Mouse (Mus musculus): ENCODE data around the gene Gtsf1l. TPM values are rescaled to one million over a fixed set of nuclear protein-coding genes. Genes with fewer than 3 reads are reported as not detected.

The Gtsf1l gene
- 0.16 TPM in 1 of 2 replicates, not detected in the other for polyA plus RNA-seq (2015; fragmentation: Nextera tagmentation; extraction: Ambion mirVana)

- no peaks in the 10 kb centered on the region for H3K4me1 ChIP-seq (replicated peaks; ENCODE audit: control insufficient read depth, insufficient read depth)
- DNase-seq (ENCODE audit: low spot score): no peak
- TF ChIP-seq EP300 (optimal IDR thresholded peaks at IDR 0.05) (no peak), CTCF (IDR thresholded peaks at IDR 0.05; ENCODE audit: low read depth) (no peak)
- no peaks in the 10 kb centered on the region for H3K36me3 ChIP-seq (ENCODE audit: control insufficient read depth, insufficient read depth, low read length)
- no peak for ATAC-seq (ENCODE audit: low FRiP score, low TSS enrichment)
- WGBS: 86% methylated on average over 9 of the region's 9 CpGs
- no peak within 1 kb of the TSS for H3K4me3 ChIP-seq (ENCODE audit: low read depth, low read length)
- no peak within 1 kb of the TSS for H3K9ac ChIP-seq (ENCODE audit: low read length)
- no peak within 1 kb of the TSS for H3K27ac ChIP-seq (replicated peaks)
- H3K9me3 ChIP-seq (ENCODE audit: control insufficient read depth, low read length): no peaks in the 10 kb centered on the region
- H3K4me2 ChIP-seq (replicated peaks; ENCODE audit: low read depth): no peak within 1 kb of the TSS
- no peaks in the 10 kb centered on the region for H3K27me3 ChIP-seq (ENCODE audit: control insufficient read depth, insufficient read depth, low read length)
Observed at GRCm38 (mm10) chr2:163087728-163088127, at the start of gene Gtsf1l. TSS of gene Gtsf1l (minus strand) at chr2:163087855.

GRCm38 (mm10) chr2:163136996-163137395 lies 49.3 kb upstream of the Gtsf1l start:
- H3K9ac ChIP-seq (ENCODE audit: low read length): no peak overlapping the region
- no peak overlapping the region for H3K4me3 ChIP-seq (ENCODE audit: low read depth, low read length)
- no peak for DNase-seq (ENCODE audit: low spot score)
- H3K9me3 ChIP-seq (ENCODE audit: control insufficient read depth, low read length): no peaks in the 10 kb centered on the region
- ATAC-seq (ENCODE audit: low FRiP score, low TSS enrichment): no peak
- no peak overlapping the region for H3K27ac ChIP-seq (replicated peaks)
- TF ChIP-seq CTCF (IDR thresholded peaks at IDR 0.05; ENCODE audit: low read depth) (no peak), EP300 (optimal IDR thresholded peaks at IDR 0.05) (no peak)
- H3K4me2 ChIP-seq (replicated peaks; ENCODE audit: low read depth): no peak overlapping the region
- H3K27me3 ChIP-seq (ENCODE audit: control insufficient read depth, insufficient read depth, low read length): no peaks in the 10 kb centered on the region
- no peaks in the 10 kb centered on the region for H3K36me3 ChIP-seq (ENCODE audit: control insufficient read depth, insufficient read depth, low read length)
- no peaks in the 10 kb centered on the region for H3K4me1 ChIP-seq (replicated peaks; ENCODE audit: control insufficient read depth, insufficient read depth)

- Histone ChIP-seq H3K4me2 (replicated peaks; ENCODE audit: low read depth) (no peak overlapping the region), H3K4me3 (ENCODE audit: low read depth, low read length) (no peak overlapping the region), H3K36me3 (ENCODE audit: control insufficient read depth, insufficient read depth, low read length) (no peaks in the 10 kb centered on the region), H3K27me3 (ENCODE audit: control insufficient read depth, insufficient read depth, low read length) (no peaks in the 10 kb centered on the region), H3K4me1 (replicated peaks; ENCODE audit: control insufficient read depth, insufficient read depth) (no peaks in the 10 kb centered on the region), H3K9me3 (ENCODE audit: control insufficient read depth, low read length) (no peaks in the 10 kb centered on the region), H3K27ac (replicated peaks) (no peak overlapping the region), H3K9ac (ENCODE audit: low read length) (no peak overlapping the region)
- ATAC-seq (ENCODE audit: low FRiP score, low TSS enrichment) (no peak), DNase-seq (ENCODE audit: low spot score) (no peak)
- 72% methylated on average over 6 of the region's 6 CpGs for WGBS
- no peak for TF ChIP-seq CTCF (IDR thresholded peaks at IDR 0.05; ENCODE audit: low read depth)
- no peak for TF ChIP-seq EP300 (optimal IDR thresholded peaks at IDR 0.05)
Observed at GRCm38 (mm10) chr2:163135931-163136330, 48.3 kb upstream of the Gtsf1l start.

GRCm38 (mm10) chr2:163132314-163132713 lies 44.7 kb upstream of the Gtsf1l start:
- Histone ChIP-seq H3K4me3 (ENCODE audit: low read depth, low read length) (no peak overlapping the region), H3K27me3 (ENCODE audit: control insufficient read depth, insufficient read depth, low read length) (no peaks in the 10 kb centered on the region), H3K9me3 (ENCODE audit: control insufficient read depth, low read length) (no peaks in the 10 kb centered on the region), H3K4me1 (replicated peaks; ENCODE audit: control insufficient read depth, insufficient read depth) (no peaks in the 10 kb centered on the region), H3K27ac (replicated peaks) (no peak overlapping the region), H3K9ac (ENCODE audit: low read length) (no peak overlapping the region), H3K4me2 (replicated peaks; ENCODE audit: low read depth) (no peak overlapping the region), H3K36me3 (ENCODE audit: control insufficient read depth, insufficient read depth, low read length) (no peaks in the 10 kb centered on the region)
- ATAC-seq (ENCODE audit: low FRiP score, low TSS enrichment): no peak
- TF ChIP-seq CTCF (IDR thresholded peaks at IDR 0.05; ENCODE audit: low read depth): no peak
- TF ChIP-seq EP300 (optimal IDR thresholded peaks at IDR 0.05): no peak
- DNase-seq (ENCODE audit: low spot score): no peak
- 82% methylated on average over 5 of the region's 5 CpGs for WGBS

DNA sequence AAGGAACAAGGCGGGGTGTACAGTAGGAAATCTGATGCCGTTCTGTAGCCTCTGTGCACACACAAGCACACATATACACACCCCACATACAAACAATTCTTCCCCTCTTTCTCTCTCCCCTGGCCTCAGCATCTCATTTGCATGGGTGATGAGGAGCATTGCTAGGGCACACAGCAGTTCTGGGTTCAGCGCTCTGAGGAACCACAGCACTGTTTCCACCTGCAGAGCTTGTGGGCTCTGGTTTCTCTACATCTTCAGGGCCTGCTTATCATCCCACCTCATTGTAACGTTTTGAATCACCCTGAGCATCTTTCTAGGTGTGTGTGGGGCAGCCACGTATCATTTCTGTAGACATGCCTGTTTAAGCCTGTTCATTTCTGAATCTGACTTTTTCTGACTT lies 43.2 kb upstream of the Gtsf1l start:
- no peak overlapping the region for H3K27ac ChIP-seq (replicated peaks)
- no peaks in the 10 kb centered on the region for H3K36me3 ChIP-seq (ENCODE audit: control insufficient read depth, insufficient read depth, low read length)
- TF ChIP-seq CTCF (IDR thresholded peaks at IDR 0.05; ENCODE audit: low read depth) (no peak), EP300 (optimal IDR thresholded peaks at IDR 0.05) (no peak)
- H3K4me3 ChIP-seq (ENCODE audit: low read depth, low read length): no peak overlapping the region
- H3K9ac ChIP-seq (ENCODE audit: low read length): no peak overlapping the region
- DNase-seq (ENCODE audit: low spot score) (no peak), ATAC-seq (ENCODE audit: low FRiP score, low TSS enrichment) (no peak)
- no peaks in the 10 kb centered on the region for H3K4me1 ChIP-seq (replicated peaks; ENCODE audit: control insufficient read depth, insufficient read depth)
- no peaks in the 10 kb centered on the region for H3K9me3 ChIP-seq (ENCODE audit: control insufficient read depth, low read length)
- no peak overlapping the region for H3K4me2 ChIP-seq (replicated peaks; ENCODE audit: low read depth)
- H3K27me3 ChIP-seq (ENCODE audit: control insufficient read depth, insufficient read depth, low read length): no peaks in the 10 kb centered on the region
- WGBS: 77% methylated on average over 5 of the region's 5 CpGs

DNA sequence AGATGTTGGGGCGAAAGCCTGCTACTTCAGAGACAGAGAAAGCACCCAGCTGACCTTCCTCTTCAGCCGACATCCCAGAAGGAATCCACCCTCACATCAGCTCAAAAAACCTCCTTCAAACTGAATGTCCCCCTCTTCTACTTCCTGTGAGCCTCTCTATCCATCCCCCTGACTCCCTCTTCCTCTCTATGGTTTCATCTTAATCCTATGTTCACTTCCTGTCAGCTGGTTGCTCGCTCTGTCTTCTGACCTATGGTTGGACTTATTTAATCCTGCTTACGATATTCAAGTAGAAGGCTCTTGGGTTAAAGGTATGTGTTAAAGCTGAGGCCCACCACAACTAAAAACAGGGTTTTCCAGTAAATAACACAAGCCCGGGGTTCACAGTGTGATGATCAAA lies 35.8 kb upstream of the Gtsf1l start:
- Histone ChIP-seq H3K4me3 (ENCODE audit: low read depth, low read length) (no peak overlapping the region), H3K9me3 (ENCODE audit: control insufficient read depth, low read length) (no peaks in the 10 kb centered on the region), H3K27ac (replicated peaks) (no peak overlapping the region), H3K4me2 (replicated peaks; ENCODE audit: low read depth) (no peak overlapping the region), H3K4me1 (replicated peaks; ENCODE audit: control insufficient read depth, insufficient read depth) (no peaks in the 10 kb centered on the region), H3K36me3 (ENCODE audit: control insufficient read depth, insufficient read depth, low read length) (no peaks in the 10 kb centered on the region), H3K9ac (ENCODE audit: low read length) (no peak overlapping the region), H3K27me3 (ENCODE audit: control insufficient read depth, insufficient read depth, low read length) (no peaks in the 10 kb centered on the region; the same call in 1 of the 2 replicates)
- no peak for TF ChIP-seq CTCF (IDR thresholded peaks at IDR 0.05; ENCODE audit: low read depth)
- no peak for TF ChIP-seq EP300 (optimal IDR thresholded peaks at IDR 0.05)
- ATAC-seq (ENCODE audit: low FRiP score, low TSS enrichment) (no peak), DNase-seq (ENCODE audit: low spot score) (no peak)
- WGBS: 69% methylated on average over 5 of the region's 5 CpGs
